Mouse (Mus musculus) layer of hippocampus, postnatal 14 days (tissue): ENCODE measurements around the gene Gpr68. TPM values are rescaled to one million over a fixed set of nuclear protein-coding genes. Genes with fewer than 3 reads are reported as not detected.

Experiments
- DNase-seq, 2 experiments: peaks; one replicate each; pipeline ENCODE4 v3.0.0; 2021 to 2022; ENCODE audit warnings: low spot score in 2 of 2, mixed read lengths in 1 of 2
- total RNA-seq, 2 experiments: library from RNA; stranded (reverse); gene quantifications; 2 replicates each; pipeline ENCODE4 v1.2.3; 2021

The Gpr68 gene
- total RNA-seq, 2 experiments from 2014 or later: 20.8 to 24.4 TPM

GRCm38 (mm10) chr12:100924646-100925339, 16.8 kb upstream of the Gpr68 start:
- DNase-seq: no peak

- no peak for DNase-seq
These were observed 2.7 kb upstream of the Gpr68 start for GRCm38 (mm10) chr12:100910731-100911130.

- DNase-seq: peak in 1 of 2 experiments; percentile 48
These were observed 1.8 kb upstream of the Gpr68 start for GRCm38 (mm10) chr12:100909765-100910164.

- DNase-seq: no peak
These were observed 468 bp upstream of the Gpr68 start for GRCm38 (mm10) chr12:100908298-100909034.

GRCm38 (mm10) chr12:100906861-100907260, 1.1 kb downstream of the Gpr68 start:
- no peak for DNase-seq

GRCm38 (mm10) chr12:100903761-100904160, 4.2 kb downstream of the Gpr68 start:
- no peak for DNase-seq

- no peak for DNase-seq
These were observed 6.6 kb downstream of the Gpr68 start for GRCm38 (mm10) chr12:100901386-100901785.

- DNase-seq: no peak
These were observed 7.1 kb downstream of the Gpr68 start for GRCm38 (mm10) chr12:100900901-100901300.

GRCm38 (mm10) chr12:100899111-100899640, 8.8 kb downstream of the Gpr68 start:
- no peak for DNase-seq

GRCm38 (mm10) chr12:100897736-100898650, 10.0 kb downstream of the Gpr68 start:
- no peak for DNase-seq

GRCm38 (mm10) chr12:100896661-100897060, 11.3 kb downstream of the Gpr68 start:
- DNase-seq: no peak

GRCm38 (mm10) chr12:100895504-100895903, 12.5 kb downstream of the Gpr68 start:
- DNase-seq: no peak

GRCm38 (mm10) chr12:100890548-100890947, 17.4 kb downstream of the Gpr68 start:
- no peak for DNase-seq

- DNase-seq: peak in 1 of 2 experiments; percentile 70
These were observed 20.2 kb downstream of the Gpr68 start for GRCm38 (mm10) chr12:100887801-100888258.

GRCm38 (mm10) chr12:100886877-100887276, 21.1 kb downstream of the Gpr68 start:
- no peak for DNase-seq

- DNase-seq: no peak
These were observed 22.4 kb downstream of the Gpr68 start for GRCm38 (mm10) chr12:100885585-100885984.

GRCm38 (mm10) chr12:100883168-100883567, 24.8 kb downstream of the Gpr68 start:
- DNase-seq: no peak

GRCm38 (mm10) chr12:100878556-100878955, 29.4 kb downstream of the Gpr68 start:
- no peak for DNase-seq

- DNase-seq: no peak
These were observed 30.1 kb downstream of the Gpr68 start for GRCm38 (mm10) chr12:100877936-100878335.

- no peak for DNase-seq
These were observed 32.0 kb downstream of the Gpr68 start for GRCm38 (mm10) chr12:100875960-100876359.

- no peak for DNase-seq
These were observed 32.4 kb downstream of the Gpr68 start for GRCm38 (mm10) chr12:100875553-100875952.
